Mouse (Mus musculus): ENCODE measurements around the gene Cd248. TPM values are rescaled to one million over a fixed set of nuclear protein-coding genes. Genes with fewer than 3 reads are reported as not detected.
"Not testable (repeated sequence)": the region's sequence is repeated elsewhere in the genome, so short reads cannot be mapped to it uniquely, and the experiment has no call there.

The Cd248 gene
- total RNA-seq, 1 experiment from 2014 or later, result not detected

GRCm38 (mm10) chr19:5069978-5070377 lies 2.1 kb downstream of the Cd248 start:
- ATAC-seq (replicated peaks; ENCODE audit: insufficient number of reproducible peaks, low FRiP score, low TSS enrichment, poor library complexity, severe bottlenecking), result no peak

DNA sequence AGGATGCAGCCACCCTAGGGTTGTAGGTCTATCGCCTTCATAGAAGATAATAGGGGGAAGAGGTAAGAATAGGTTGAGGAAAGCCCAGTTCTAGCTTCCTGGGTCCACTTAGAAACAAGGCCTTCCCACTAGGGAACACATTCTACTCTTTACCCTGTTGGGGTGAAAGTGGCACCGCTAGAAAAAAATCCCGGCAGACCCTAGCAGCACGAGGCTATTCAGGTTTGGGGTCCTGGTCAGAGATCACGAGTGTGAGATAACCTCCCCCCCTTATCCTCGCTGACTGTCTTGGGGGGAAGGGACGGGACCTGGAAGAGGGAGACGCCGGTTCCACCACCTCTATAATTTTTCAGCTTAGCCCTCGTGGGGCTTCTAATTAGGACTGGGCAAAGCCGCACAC lies 3.2 kb downstream of the Cd248 start:
- ATAC-seq (replicated peaks; ENCODE audit: insufficient number of reproducible peaks, low FRiP score, low TSS enrichment, poor library complexity, severe bottlenecking), result no peak

DNA sequence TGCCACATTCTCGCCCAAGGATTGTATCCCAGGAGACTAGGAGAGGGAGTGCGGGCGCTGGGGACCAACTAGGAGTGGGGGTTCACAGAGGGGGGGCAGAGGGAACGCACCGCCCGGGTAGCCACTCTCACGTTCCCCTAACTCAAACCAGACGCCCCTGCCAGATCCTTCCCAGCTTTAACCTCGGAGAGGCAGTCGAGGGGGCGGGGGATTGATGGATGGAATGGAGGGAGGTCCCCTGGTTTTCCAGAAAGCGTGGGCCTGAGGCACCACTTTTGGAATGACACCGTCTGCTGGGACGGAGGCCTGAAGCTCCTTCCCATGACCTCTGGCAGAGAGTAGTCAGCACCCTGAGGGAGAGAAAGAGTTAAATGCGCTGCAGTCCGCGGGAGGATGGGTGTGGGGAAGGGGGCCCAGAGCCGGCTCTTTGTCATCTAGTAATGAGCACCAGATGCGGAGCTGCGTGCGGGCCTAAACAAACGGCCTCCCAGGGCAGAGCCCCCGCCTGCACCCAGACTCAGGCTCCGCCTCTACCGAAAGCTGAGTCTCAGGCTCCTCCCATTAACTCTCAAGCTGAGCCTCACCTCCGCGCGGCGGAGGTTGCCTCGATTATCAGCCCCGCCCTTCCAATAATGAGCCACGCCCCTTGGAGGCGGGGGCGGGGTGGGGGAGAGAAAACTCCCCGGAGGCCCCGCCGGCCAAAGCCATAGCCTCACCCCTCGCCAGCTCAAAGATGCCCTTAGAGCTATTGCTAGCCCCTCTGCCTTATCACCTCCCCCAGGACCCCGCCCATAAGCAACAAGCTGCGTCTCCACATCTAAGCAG lies 3.9 kb downstream of the Cd248 start:
- peak; percentile 51 for ATAC-seq (replicated peaks; ENCODE audit: insufficient number of reproducible peaks, low FRiP score, low TSS enrichment, poor library complexity, severe bottlenecking)

GRCm38 (mm10) chr19:5072389-5073019 lies 4.6 kb downstream of the Cd248 start:
- ATAC-seq (replicated peaks; ENCODE audit: insufficient number of reproducible peaks, low FRiP score, low TSS enrichment, poor library complexity, severe bottlenecking), result no peak

- no peak for ATAC-seq (replicated peaks; ENCODE audit: insufficient number of reproducible peaks, low FRiP score, low TSS enrichment, poor library complexity, severe bottlenecking)
Measured at GRCm38 (mm10) chr19:5073028-5073427, 5.2 kb downstream of the Cd248 start.

- ATAC-seq (replicated peaks; ENCODE audit: insufficient number of reproducible peaks, low FRiP score, low TSS enrichment, poor library complexity, severe bottlenecking), result no peak
Measured at GRCm38 (mm10) chr19:5073518-5073917, 5.6 kb downstream of the Cd248 start.

DNA sequence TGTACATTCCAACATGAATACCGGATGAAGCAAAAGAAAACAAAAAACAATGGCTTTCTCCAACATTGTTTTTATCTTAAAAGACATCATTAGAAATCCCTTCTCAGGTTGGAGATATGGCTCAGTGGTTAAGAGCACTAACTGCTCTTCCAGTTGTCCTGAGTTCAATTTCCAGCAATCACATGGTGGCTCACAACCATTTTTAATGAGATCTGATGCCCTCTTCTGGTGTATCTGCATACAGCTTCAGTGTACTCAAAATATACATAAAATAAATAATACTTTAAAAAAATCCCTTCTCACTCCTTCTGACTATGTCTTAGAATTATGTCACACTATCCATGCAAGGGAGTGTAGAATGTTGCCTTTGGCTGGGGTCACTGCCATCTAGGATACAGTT lies 11.4 kb downstream of the Cd248 start:
- ATAC-seq (replicated peaks; ENCODE audit: insufficient number of reproducible peaks, low FRiP score, low TSS enrichment, poor library complexity, severe bottlenecking), result no peak

DNA sequence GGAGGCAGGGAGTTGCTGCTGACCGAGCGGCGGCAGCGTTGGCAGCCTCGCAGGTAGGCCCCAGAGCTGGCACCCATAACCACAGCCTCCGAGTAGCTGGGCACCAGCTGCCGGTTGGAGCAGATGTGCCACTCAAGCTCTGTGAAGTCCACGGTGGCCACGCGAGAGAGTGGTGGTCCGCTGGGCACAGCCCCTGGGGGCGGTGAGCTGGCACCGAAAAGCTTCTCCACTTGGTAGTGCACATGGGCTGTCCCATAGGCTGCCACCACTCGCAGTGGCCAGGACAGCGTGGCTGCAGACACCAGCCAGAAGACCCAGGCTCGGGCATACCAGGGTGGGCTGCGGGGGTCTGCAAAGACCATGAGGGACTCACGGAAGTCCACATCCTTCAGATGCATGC lies 14.1 kb downstream of the Cd248 start:
- ATAC-seq (replicated peaks; ENCODE audit: insufficient number of reproducible peaks, low FRiP score, low TSS enrichment, poor library complexity, severe bottlenecking), result no peak

GRCm38 (mm10) chr19:5082596-5082995 lies 14.7 kb downstream of the Cd248 start:
- ATAC-seq (replicated peaks; ENCODE audit: insufficient number of reproducible peaks, low FRiP score, low TSS enrichment, poor library complexity, severe bottlenecking), result no peak

GRCm38 (mm10) chr19:5083961-5084833 lies 16.3 kb downstream of the Cd248 start:
- ATAC-seq (replicated peaks; ENCODE audit: insufficient number of reproducible peaks, low FRiP score, low TSS enrichment, poor library complexity, severe bottlenecking), result no peak

DNA sequence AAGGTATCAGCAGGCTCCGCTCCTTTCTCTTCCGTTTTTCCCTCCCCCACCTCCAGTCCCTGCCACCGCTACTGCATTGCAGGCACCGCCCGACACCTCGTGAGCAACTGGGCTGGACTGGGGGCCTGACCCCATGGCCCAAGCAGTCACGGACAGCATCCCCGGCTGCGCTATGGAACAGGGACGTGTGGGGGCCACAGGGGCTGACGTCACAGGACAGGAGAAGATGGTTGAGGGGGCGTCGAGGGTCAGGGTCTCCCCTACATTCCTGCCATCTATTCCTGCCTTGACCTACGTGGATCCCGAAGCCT lies 16.9 kb downstream of the Cd248 start:
- no peak for ATAC-seq (replicated peaks; ENCODE audit: insufficient number of reproducible peaks, low FRiP score, low TSS enrichment, poor library complexity, severe bottlenecking)

- no peak for ATAC-seq (replicated peaks; ENCODE audit: insufficient number of reproducible peaks, low FRiP score, low TSS enrichment, poor library complexity, severe bottlenecking)
Measured at GRCm38 (mm10) chr19:5085145-5085863, 17.4 kb downstream of the Cd248 start, which contains the start of gene Tmem151a. Gene Tmem151a, minus strand, starts transcription at chr19:5085531.

DNA sequence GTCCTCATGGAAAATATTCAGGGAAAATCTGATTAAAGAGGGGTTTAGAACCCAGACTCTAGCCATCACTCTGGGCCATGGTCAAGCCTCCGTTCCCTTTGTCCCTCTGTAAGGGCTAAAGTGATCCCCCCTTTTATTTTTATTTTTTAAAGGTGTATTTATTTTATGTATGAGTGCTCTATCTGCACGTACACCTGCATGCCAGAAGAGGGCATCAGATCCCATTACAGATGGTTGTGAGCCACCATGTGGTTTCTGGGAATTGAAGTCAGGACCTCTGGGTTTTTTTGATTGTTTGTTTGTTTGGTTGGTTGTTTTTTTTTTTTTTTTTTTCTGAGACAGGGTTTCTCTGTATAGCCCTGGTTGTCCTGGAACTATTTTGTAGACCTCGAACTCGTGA lies 18.7 kb downstream of the Cd248 start:
- not testable (repeated sequence) for ATAC-seq (replicated peaks; ENCODE audit: insufficient number of reproducible peaks, low FRiP score, low TSS enrichment, poor library complexity, severe bottlenecking)

DNA sequence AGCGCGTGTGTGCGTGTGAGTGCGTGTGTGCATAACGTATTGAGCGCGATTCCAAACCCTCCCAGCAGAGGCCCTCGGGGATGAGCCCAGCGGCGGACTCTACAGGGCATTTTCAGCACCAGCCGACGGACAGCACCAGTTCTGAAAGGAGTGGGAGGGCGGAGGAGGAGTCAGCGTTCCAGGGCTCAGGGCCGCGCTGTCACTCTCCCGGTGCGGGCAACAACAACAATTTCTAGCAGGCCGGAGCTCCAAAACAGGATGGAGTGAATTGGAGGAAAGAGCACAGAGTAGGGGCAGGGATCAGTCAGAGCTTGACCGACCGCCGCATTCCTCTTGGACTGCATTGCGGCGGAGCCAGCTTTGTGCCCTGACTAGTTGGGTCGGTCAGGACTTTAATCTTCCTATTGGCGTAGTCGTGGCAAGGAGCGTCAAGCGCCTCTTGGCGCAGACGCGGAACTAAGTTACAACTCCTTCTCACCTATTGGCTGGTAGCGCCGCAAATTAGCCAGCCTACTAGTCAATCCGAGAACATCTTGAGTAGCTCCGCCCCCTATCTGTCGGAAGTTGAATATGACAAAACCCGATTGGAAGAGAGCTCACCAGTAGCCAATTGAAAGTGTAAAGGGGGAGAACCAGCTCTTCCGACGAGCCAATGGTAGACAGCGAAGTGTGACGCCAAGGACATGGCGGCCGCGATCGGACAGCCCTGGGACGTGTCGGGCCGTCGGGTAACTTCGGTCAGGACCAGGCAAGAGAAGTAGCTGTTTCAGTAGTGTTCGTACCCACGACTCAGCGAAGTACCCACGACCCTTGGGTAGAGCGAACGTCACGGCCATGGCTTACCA lies 20.2 kb downstream of the Cd248 start, which contains the start of gene Yif1a:
Gene Yif1a (plus strand): TSS at position 655 of the 845 bp plus-strand sequence.
- peak; percentile 82 for ATAC-seq (replicated peaks; ENCODE audit: insufficient number of reproducible peaks, low FRiP score, low TSS enrichment, poor library complexity, severe bottlenecking)

DNA sequence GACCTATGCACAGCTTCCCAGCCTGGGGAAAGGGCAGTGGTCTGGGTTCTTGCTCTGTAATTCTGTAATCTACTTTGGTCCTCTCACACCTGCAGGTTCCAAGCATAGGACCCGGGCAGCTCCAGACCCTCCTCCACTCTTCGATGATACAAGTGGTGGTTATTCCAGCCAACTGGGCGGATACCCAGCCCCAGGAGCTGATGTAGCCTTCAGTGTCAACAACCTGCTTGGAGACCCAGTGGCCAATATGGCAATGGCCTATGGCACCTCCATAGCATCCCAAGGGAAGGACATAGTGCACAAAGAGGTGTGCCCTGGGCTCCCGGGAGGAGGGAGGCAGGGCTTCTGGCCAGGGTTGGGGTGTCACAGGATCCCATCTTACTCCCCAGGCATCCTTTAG lies 21.4 kb downstream of the Cd248 start:
- no peak for ATAC-seq (replicated peaks; ENCODE audit: insufficient number of reproducible peaks, low FRiP score, low TSS enrichment, poor library complexity, severe bottlenecking)

DNA sequence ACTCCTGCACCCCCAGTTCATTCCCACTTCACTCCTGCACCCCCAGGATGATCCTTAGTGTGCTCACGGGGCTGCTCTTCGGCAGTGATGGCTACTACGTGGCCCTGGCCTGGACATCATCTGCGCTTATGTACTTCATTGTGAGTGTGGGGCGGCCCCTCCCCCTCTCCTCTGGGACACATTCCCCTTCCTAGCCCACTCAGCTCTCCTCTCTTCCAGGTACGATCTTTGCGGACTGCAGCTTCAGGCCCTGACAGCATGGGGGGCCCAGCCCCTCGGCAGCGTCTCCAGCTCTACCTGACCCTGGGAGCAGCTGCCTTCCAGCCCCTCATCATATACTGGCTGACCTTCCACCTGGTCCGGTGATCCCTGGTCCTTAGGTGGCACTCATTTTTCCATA lies 24.2 kb downstream of the Cd248 start:
- no peak for ATAC-seq (replicated peaks; ENCODE audit: insufficient number of reproducible peaks, low FRiP score, low TSS enrichment, poor library complexity, severe bottlenecking)

GRCm38 (mm10) chr19:5093481-5094242 lies 25.8 kb downstream of the Cd248 start:
- no peak for ATAC-seq (replicated peaks; ENCODE audit: insufficient number of reproducible peaks, low FRiP score, low TSS enrichment, poor library complexity, severe bottlenecking)
